Mouse (Mus musculus): ENCODE measurements at regions not wholly inside any gene's neighbourhood (a gene's known extent, or its start where the extent isn't known, plus 50 kb on each side); places are given as distances from the start of the nearest gene placed in this dataset.

DNA sequence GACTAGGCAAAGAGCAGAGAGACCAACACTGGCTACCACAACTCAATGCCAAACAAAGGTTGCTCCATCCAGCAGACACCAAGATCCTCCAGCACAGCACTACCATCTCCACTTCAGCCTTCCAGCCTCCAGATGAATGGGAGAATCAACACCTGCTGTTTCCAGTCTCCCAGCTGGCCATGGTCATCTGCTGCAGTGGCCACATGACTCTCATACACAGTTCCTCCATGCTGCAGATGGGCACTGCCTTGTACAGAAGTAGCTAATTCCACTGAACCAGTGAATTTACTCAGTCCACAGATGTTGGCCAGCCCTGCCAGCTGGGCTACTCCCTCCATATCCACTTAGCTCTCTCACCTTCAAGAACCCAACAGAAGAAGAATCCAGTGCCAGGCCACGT is 63.0 kb upstream of the Vstm5 start:
- intact Hi-C loops (cut with DNase I), result no loop called here
- no peak for DNase-seq (ENCODE audit: low spot score)

DNA sequence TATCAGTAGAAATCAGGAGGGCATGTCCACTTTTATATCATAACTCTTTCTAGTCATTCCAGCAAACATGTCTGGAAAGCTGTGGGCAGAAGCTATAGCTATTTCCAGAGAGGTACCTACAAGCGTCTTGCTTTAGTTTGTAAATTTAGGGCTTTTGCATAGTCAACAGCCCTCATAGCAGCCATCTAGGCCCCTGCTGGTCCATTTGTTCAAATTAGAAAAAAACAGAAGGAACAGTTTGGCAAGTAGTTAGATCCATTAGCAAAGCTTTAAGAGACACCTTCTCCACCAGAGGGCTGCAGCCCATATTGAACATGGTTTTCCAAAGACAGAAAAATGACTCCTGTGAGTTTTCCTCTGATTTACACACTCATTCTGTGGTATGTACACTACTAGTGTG is 63.4 kb upstream of the Vstm5 start:
- intact Hi-C loops (cut with DNase I), result no loop called here
- no peak for DNase-seq (ENCODE audit: low spot score)

DNA sequence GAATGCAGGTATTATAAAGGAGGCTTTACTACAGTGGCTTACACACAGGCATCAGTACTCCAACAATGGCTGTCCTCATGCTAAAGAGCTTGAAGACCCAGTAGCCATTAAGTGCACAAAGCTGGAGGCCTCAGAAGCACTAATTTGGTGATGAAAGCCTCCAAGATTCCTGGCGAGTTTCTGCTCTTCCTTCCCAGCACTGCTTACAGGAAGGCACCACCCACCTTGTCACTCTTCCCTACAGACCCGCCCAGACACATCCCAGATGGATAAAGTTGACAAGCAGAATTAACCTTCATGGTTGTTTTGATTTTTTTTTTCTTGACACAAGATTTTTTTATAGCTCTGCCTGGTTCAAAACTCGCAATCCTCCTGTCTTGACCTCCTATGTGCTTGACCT is 59.0 kb upstream of the Hephl1 start:
- intact Hi-C loops (cut with DNase I), result loop anchor here (5.0 kb wide), 1 partner anchor 139 kb away; no protein-coding TSS in a partner anchor
- DNase-seq (ENCODE audit: low spot score), result no peak

DNA sequence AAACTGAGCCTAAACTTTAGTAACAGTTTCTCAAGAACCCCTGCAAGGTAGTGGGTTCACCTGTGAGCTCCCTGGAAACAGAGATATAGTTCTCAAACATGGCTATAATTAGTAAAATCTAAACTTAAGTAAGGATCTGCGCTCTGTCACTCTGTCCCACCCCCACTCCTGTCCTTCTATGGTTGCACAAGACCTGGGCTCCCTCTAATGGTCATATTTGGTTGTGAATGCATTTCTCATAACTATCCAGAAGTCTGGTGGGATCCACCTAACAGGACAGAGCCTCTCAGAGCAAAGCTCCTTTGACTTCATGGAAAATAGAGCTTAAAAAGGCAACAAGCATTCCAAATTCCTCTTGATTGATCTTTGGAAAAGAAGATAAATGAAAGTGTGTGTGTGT is 57.8 kb upstream of the Hephl1 start:
- intact Hi-C loops (cut with DNase I), result loop anchor here (5.0 kb wide), 1 partner anchor 137 kb away; no protein-coding TSS in a partner anchor
- DNase-seq (ENCODE audit: low spot score), result no peak

DNA sequence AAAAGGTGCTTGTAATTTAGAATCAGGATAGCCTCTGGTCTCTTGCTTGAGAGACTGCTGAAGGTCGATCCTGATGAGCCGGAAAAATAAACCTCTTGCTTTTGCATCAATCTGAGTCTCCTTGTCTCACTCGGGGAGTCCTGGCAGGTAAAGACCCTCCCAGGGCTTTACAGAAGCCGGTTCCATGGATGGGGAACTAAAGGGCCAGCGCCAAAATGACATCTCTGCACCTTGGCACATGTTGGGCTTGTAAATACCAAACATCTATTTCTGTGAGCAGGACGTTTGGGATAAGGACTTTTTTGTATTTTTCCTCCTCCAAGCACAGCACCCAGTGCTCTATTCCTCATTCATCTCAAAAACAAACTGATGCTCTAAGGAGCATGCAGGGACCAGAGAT is 57.1 kb upstream of the Hephl1 start:
- intact Hi-C loops (cut with DNase I), result no loop called here
- no peak for DNase-seq (ENCODE audit: low spot score)

DNA sequence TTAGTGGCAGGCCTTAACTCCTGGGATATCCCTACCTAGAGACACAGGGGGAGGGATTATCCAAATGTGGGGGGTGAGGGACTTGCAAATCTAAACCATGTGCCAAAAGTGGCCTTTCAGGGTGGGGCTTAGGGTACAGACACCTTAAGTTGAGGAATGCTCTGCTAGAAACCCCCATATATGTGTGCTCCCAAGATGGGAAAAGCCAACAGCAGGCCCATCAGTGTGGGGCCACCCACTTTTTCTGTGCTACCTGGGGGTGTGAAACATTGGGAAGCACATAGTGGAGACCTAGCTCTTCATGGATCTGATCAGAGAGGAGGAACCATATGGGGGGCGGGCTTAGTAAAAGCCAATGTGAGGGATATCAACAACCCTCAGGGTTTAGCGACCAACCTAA is 55.0 kb upstream of the Hephl1 start:
- intact Hi-C loops (cut with DNase I), result no loop called here
- no peak for DNase-seq (ENCODE audit: low spot score)

DNA sequence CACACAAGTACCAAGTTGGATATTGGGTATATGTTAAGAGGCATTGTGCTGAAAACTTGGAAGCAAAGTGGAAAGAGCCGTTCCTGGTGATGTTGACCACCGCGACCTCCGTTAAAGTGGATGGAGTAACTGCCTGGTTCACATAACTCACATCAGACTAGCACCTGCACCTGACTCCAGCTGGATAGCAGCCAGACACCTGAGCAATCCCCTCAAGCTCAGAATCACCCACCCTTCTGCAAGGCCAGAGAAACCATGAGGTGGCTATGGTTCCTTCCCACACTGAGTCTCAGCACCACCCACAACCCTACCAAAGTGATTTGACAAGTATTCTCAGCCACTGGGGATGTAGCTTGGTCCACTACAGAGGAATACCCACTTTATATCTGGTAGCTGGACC is 54.6 kb upstream of the Hephl1 start:
- no peak for DNase-seq (ENCODE audit: low spot score)
- intact Hi-C loops (cut with DNase I), result no loop called here

Measured in heart, postnatal 25 days (tissue).